Mouse (Mus musculus): ENCODE results near the gene Il1rapl1.

- TF ChIP-seq POLR2A (IDR thresholded peaks at IDR 0.05; ENCODE audit: control insufficient read depth, low read depth, low read length): no peak
- TF ChIP-seq CTCF (IDR thresholded peaks at IDR 0.05; ENCODE audit: control insufficient read depth, insufficient read depth, insufficient replicate concordance, low read depth, low read length): no peak
Measured at GRCm38 (mm10) chrX:87793011-87793410, 322.4 kb downstream of the Il1rapl1 start.

All from testis, adult 2 months (tissue).